Mouse (Mus musculus): Measurements from ENCODE around the gene Nrgn.

GRCm38 (mm10) chr9:37583594-37583993, 30.9 kb upstream of the Nrgn start:
- TF ChIP-seq POLR2A (IDR thresholded peaks at IDR 0.05; ENCODE audit: control insufficient read depth in 1 of 2, insufficient read depth in 1 of 2, low read depth in 1 of 2, low read length in 2 of 2, poor library complexity in 1 of 2) = no peak
- TF ChIP-seq CTCF (IDR thresholded peaks at IDR 0.05 in 2 of 3, conservative IDR thresholded peaks at IDR 0.05 in 1 of 3; ENCODE audit: control insufficient read depth in 1 of 3, insufficient read depth in 1 of 3, low read depth in 2 of 3, low read length in 3 of 3, poor library complexity in 1 of 3, severe bottlenecking in 1 of 3) = no peak
- no peak for TF ChIP-seq UBTF (IDR thresholded peaks at IDR 0.05; ENCODE audit: borderline replicate concordance, insufficient read depth, low read depth, low read length)
- no peak for TF ChIP-seq USF2 (IDR thresholded peaks at IDR 0.05; ENCODE audit: borderline replicate concordance in 1 of 2, insufficient read depth in 1 of 2, low read depth in 1 of 2, low read length in 2 of 2)
- no peak for TF ChIP-seq ZKSCAN1 (IDR thresholded peaks at IDR 0.05; ENCODE audit: low read depth, low read length)
- TF ChIP-seq USF1 (IDR thresholded peaks at IDR 0.05; ENCODE audit: low read depth, low read length) = no peak
- no peak for TF ChIP-seq ZC3H11A (IDR thresholded peaks at IDR 0.05; ENCODE audit: low read depth, low read length)
- TF ChIP-seq ELF1 (IDR thresholded peaks at IDR 0.05; ENCODE audit: low read depth, low read length) = no peak
- TF ChIP-seq RCOR1 (IDR thresholded peaks at IDR 0.05; ENCODE audit: low read depth, low read length) = no peak
- no peak for TF ChIP-seq NRF1 (IDR thresholded peaks at IDR 0.05; ENCODE audit: insufficient read depth, low read depth, low read length, poor library complexity, severe bottlenecking)
